Mouse (Mus musculus) testis, adult 2 months (tissue): Measurements from ENCODE around the gene Dnm2. TPM values are rescaled to one million over a fixed set of nuclear protein-coding genes. Genes with fewer than 3 reads are reported as not detected.

Experiments
- H3K27ac ChIP-seq: fragments of 200-500 bp; 2 replicates; pipeline ENCODE4 v1.5.1; 2012; ENCODE audit warnings: low read depth, low read length; ENCODE audit not compliant: control insufficient read depth, insufficient read depth
- H3K27me3 ChIP-seq: fragments of 200-500 bp; 2 replicates; pipeline ENCODE4 v1.6.1; 2012; ENCODE audit warnings: mild to moderate bottlenecking, low read length, moderate library complexity; ENCODE audit not compliant: control insufficient read depth, insufficient read depth
- H3K36me3 ChIP-seq: fragments of 200-500 bp; 2 replicates; pipeline ENCODE4 v1.6.1; 2012; ENCODE audit warnings: mild to moderate bottlenecking, low read length; ENCODE audit not compliant: control insufficient read depth, insufficient read depth
- H3K4me1 ChIP-seq: fragments of 200-500 bp; 2 replicates; pipeline ENCODE4 v1.6.1; 2012; ENCODE audit warnings: low read length; ENCODE audit not compliant: control insufficient read depth, insufficient read depth
- H3K4me3 ChIP-seq: fragments of 200-500 bp; 2 replicates; pipeline ENCODE4 v1.5.1; 2012; ENCODE audit warnings: low read depth, mild to moderate bottlenecking, low read length, moderate library complexity, mixed read lengths; ENCODE audit not compliant: control insufficient read depth
- CTCF ChIP-seq: fragments of 200-500 bp; IDR thresholded peaks from 2 replicates; pipeline ENCODE4 v1.5.1; 2012; ENCODE audit warnings: low read depth, mild to moderate bottlenecking, inconsistent platforms, low read length, moderate library complexity; ENCODE audit not compliant: control insufficient read depth, insufficient read depth, insufficient replicate concordance
- POLR2A ChIP-seq: fragments of 200-500 bp; IDR thresholded peaks from 2 replicates; pipeline ENCODE4 v1.6.1; 2012; ENCODE audit warnings: low read depth, mild to moderate bottlenecking, inconsistent platforms, low read length, moderate library complexity; ENCODE audit not compliant: control insufficient read depth
- polyA plus RNA-seq: library from polyadenylated mRNA; depleted of rRNA; stranded (reverse); fragments of >200 nt; gene quantifications from 2 replicates; pipeline ENCODE4 v1.2.3, GENCODE M21; 2012

Dnm2 gene
- polyA plus RNA-seq, 1 experiment = 158 TPM

DNA sequence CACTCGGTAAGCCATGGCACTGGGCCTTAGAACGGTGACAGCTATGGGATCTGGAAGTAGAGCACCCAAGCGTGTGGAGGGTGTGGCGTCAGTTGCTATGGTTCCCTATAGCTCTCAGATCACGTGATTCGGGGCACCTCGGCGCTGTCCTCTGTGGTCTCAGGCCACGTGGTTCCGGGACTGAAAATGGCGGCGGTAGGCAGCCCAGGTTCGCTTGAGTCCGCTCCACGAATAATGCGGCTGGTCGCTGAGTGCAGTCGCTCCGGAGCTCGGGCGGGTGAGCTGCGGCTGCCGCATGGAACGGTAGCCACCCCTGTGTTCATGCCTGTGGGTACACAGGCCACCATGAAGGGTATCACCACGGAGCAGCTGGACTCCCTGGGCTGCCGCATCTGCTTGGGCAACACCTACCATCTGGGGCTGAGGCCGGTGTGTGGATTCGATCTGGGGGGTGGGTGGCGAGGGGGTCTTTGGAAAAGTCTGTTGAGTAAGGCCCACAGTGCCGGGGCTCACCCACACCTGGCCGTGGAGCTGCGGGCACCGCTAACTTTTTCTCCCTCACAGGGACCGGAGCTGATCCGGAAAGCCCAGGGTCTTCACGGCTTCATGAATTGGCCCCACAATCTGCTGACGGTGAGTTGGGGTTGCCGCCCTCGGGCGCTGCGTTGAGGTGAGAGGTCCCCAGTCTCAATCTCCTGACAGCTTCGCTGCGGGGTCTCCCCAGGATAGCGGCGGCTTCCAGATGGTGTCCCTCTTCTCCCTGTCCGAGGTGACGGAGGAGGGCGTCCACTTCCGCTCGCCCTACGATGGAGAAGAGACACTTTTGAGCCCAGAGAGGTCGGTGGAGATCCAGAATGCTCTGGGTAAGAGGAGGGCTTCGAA lies 12.8 kb upstream of the Dnm2 start, which contains the start of gene Qtrt1:
TSS of gene Qtrt1 (plus strand) at position 169 of the 882 bp plus-strand sequence.
- H3K36me3 ChIP-seq = no peaks in the 10 kb centered on the region
- no peak for TF ChIP-seq CTCF
- TF ChIP-seq POLR2A = peak; percentile 67; the same call in 1 of the 2 replicates
- no peaks in the 10 kb centered on the region for H3K27me3 ChIP-seq
- peak within 1 kb of the TSS; percentile 92 for H3K4me3 ChIP-seq
- peaks cover 3% of the 10 kb centered on the region for H3K4me1 ChIP-seq
- peak within 1 kb of the TSS; percentile 57 for H3K27ac ChIP-seq

DNA sequence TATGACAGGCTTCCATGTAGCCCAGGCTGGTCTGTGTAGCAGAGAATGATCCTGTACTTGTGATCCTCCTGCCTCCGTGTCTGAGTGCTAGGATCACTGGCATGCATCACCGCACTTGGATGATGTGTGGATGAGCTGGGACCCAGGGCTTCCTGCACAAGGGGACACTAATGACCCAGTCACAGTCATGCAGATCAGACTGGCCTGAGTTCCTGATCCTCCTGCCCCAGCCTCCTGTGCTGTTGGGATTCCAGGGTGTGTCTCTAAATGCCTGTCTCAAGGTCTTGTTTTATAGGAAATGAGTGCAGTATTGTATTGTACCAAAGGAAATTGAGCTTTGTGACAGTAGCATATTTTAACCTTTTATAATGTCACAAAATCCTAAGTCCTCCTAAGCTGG lies 6.8 kb upstream of the Dnm2 start:
- Histone ChIP-seq H3K36me3 (no peaks in the 10 kb centered on the region), H3K4me1 (no peaks in the 10 kb centered on the region), H3K4me3 (no peak overlapping the region), H3K27me3 (no peaks in the 10 kb centered on the region), H3K27ac (no peak overlapping the region)
- TF ChIP-seq CTCF (no peak), POLR2A (no peak)

DNA sequence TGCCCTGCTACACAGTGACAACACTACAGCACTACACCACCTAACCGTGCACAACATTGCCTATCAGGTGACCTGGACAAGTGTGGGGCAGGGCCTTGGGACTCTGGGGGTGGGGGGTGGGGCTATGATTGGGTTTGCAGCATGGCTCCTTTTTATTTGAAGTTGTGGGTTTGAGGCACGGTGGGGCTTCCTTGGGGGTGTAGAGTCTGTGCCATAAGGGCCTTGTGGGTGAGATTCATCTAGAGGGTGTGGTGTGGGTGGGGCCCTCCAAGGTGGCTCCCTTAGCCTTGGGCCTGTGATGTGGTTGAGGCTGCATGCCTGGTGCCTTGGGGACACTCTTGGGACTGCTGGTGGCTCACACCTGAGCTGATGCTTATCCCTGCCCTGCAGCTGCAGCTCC lies 5.1 kb upstream of the Dnm2 start:
- no peaks in the 10 kb centered on the region for H3K27me3 ChIP-seq
- H3K4me1 ChIP-seq = peaks cover 3% of the 10 kb centered on the region; the same call in 1 of the 2 replicates
- no peak overlapping the region for H3K27ac ChIP-seq
- H3K4me3 ChIP-seq = no peak overlapping the region
- TF ChIP-seq POLR2A (no peak), CTCF (no peak)
- H3K36me3 ChIP-seq = no peaks in the 10 kb centered on the region

- peaks cover 9% of the 10 kb centered on the region for H3K4me1 ChIP-seq
- no peaks in the 10 kb centered on the region for H3K27me3 ChIP-seq
- peak overlapping the region; percentile 97 for H3K4me3 ChIP-seq
- H3K36me3 ChIP-seq = no peaks in the 10 kb centered on the region
- H3K27ac ChIP-seq = peak overlapping the region; percentile 30; the same call in 1 of the 2 replicates
- no peak for TF ChIP-seq CTCF
- TF ChIP-seq POLR2A = no peak
Observed at GRCm38 (mm10) chr9:21425556-21425945, 843 bp downstream of the Dnm2 start.

- Histone ChIP-seq H3K4me3 (peak overlapping the region; percentile 97), H3K27ac (no peak overlapping the region), H3K27me3 (no peaks in the 10 kb centered on the region), H3K4me1 (peaks cover 9% of the 10 kb centered on the region), H3K36me3 (no peaks in the 10 kb centered on the region)
- TF ChIP-seq CTCF (no peak), POLR2A (no peak)
Observed at GRCm38 (mm10) chr9:21426013-21426412, 1.3 kb downstream of the Dnm2 start.

GRCm38 (mm10) chr9:21426525-21426924 lies 1.8 kb downstream of the Dnm2 start:
- H3K36me3 ChIP-seq = no peaks in the 10 kb centered on the region
- TF ChIP-seq CTCF = no peak
- TF ChIP-seq POLR2A = no peak

GRCm38 (mm10) chr9:21427773-21428172 lies 3.1 kb downstream of the Dnm2 start:
- H3K4me1 ChIP-seq = peaks cover 9% of the 10 kb centered on the region

More at GRCm38 (mm10) chr9:21426525-21426924, 1.8 kb downstream of the Dnm2 start:
- no peaks in the 10 kb centered on the region for H3K27me3 ChIP-seq
- H3K4me1 ChIP-seq = peaks cover 9% of the 10 kb centered on the region
- no peak overlapping the region; the same call in 1 of the 2 replicates for H3K4me3 ChIP-seq
- H3K27ac ChIP-seq = no peak overlapping the region

More at GRCm38 (mm10) chr9:21427773-21428172, 3.1 kb downstream of the Dnm2 start:
- Histone ChIP-seq H3K27ac (no peak overlapping the region), H3K36me3 (no peaks in the 10 kb centered on the region), H3K27me3 (no peaks in the 10 kb centered on the region), H3K4me3 (no peak overlapping the region)
- no peak for TF ChIP-seq POLR2A
